Mouse (Mus musculus): ENCODE data around the gene Grb7. TPM values are rescaled to one million over a fixed set of nuclear protein-coding genes. Genes with fewer than 3 reads are reported as not detected.

Gene Grb7
- polyA plus RNA-seq, 2 experiments: 8.1 to 9.1 TPM

DNA sequence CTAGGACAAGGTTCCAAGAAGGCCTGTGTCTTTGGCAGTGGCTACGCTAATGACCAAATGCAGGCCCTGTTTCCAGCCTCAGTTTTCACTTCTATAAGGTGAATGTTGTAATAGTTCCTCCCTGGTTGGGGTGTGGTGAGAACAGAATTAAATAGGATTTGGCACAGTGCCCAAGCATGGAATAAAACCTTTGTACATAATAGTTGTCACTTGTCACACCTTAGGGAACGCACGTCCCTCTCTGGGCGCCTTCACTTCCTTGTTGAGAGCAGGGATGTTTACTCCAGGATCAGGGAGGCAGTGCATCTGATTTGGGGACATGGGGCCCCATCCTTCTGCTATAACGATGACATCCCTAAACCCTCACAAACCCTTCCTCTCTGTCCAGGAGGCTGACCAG lies 17.8 kb upstream of the Grb7 start:
- Histone ChIP-seq H3K9me3 (ENCODE audit: control insufficient read depth, low read length) (no peaks in the 10 kb centered on the region), H3K27me3 (ENCODE audit: control insufficient read depth, insufficient read depth, low read length) (no peaks in the 10 kb centered on the region), H3K4me3 (replicated peaks; ENCODE audit: low read length) (no peak overlapping the region), H3K36me3 (ENCODE audit: control insufficient read depth, insufficient read depth, low read length) (peaks cover 96% of the 10 kb centered on the region), H3K9ac (ENCODE audit: low read depth, low read length, severe bottlenecking) (no peak overlapping the region), H3K4me1 (ENCODE audit: control insufficient read depth, insufficient read depth, low read length) (no peaks in the 10 kb centered on the region), H3K4me2 (replicated peaks; ENCODE audit: low read depth, low read length, severe bottlenecking) (no peak overlapping the region), H3K27ac (replicated peaks; ENCODE audit: low read depth, low read length) (no peak overlapping the region)
- DNase-seq (ENCODE audit: low spot score) (no peak), ATAC-seq (ENCODE audit: low FRiP score, low read depth) (no peak)
- WGBS: 89% methylated on average over 5 of the region's 5 CpGs
- no peak for TF ChIP-seq POLR2A (IDR thresholded peaks at IDR 0.05; ENCODE audit: borderline replicate concordance, extremely low read depth, insufficient read depth, insufficient read length)

GRCm38 (mm10) chr11:98431743-98432502 lies 14.3 kb upstream of the Grb7 start:
- Histone ChIP-seq H3K36me3 (ENCODE audit: control insufficient read depth, insufficient read depth, low read length) (peaks cover 97% of the 10 kb centered on the region), H3K9me3 (ENCODE audit: control insufficient read depth, low read length) (no peaks in the 10 kb centered on the region), H3K4me2 (replicated peaks; ENCODE audit: low read depth, low read length, severe bottlenecking) (no peak overlapping the region), H3K4me3 (replicated peaks; ENCODE audit: low read length) (no peak overlapping the region), H3K27ac (replicated peaks; ENCODE audit: low read depth, low read length) (no peak overlapping the region), H3K27me3 (ENCODE audit: control insufficient read depth, insufficient read depth, low read length) (no peaks in the 10 kb centered on the region), H3K4me1 (ENCODE audit: control insufficient read depth, insufficient read depth, low read length) (no peaks in the 10 kb centered on the region), H3K9ac (ENCODE audit: low read depth, low read length, severe bottlenecking) (no peak overlapping the region)
- DNase-seq (ENCODE audit: low spot score): no peak
- TF ChIP-seq POLR2A (IDR thresholded peaks at IDR 0.05; ENCODE audit: borderline replicate concordance, extremely low read depth, insufficient read depth, insufficient read length): no peak
- WGBS: 78% methylated on average over 9 of the region's 9 CpGs
- ATAC-seq (ENCODE audit: low FRiP score, low read depth): no peak

- no peak overlapping the region for H3K4me3 ChIP-seq (replicated peaks; ENCODE audit: low read length)
- H3K36me3 ChIP-seq (ENCODE audit: control insufficient read depth, insufficient read depth, low read length): peaks cover 65% of the 10 kb centered on the region
- 96% methylated on average over 9 of the region's 9 CpGs for WGBS
- H3K27ac ChIP-seq (replicated peaks; ENCODE audit: low read depth, low read length): no peak overlapping the region
- no peak for TF ChIP-seq POLR2A (IDR thresholded peaks at IDR 0.05; ENCODE audit: borderline replicate concordance, extremely low read depth, insufficient read depth, insufficient read length)
- H3K27me3 ChIP-seq (ENCODE audit: control insufficient read depth, insufficient read depth, low read length): no peaks in the 10 kb centered on the region
- no peaks in the 10 kb centered on the region for H3K9me3 ChIP-seq (ENCODE audit: control insufficient read depth, low read length)
- H3K4me2 ChIP-seq (replicated peaks; ENCODE audit: low read depth, low read length, severe bottlenecking): no peak overlapping the region
- DNase-seq (ENCODE audit: low spot score) (no peak), ATAC-seq (ENCODE audit: low FRiP score, low read depth) (no peak)
- no peak overlapping the region for H3K9ac ChIP-seq (ENCODE audit: low read depth, low read length, severe bottlenecking)
- no peaks in the 10 kb centered on the region for H3K4me1 ChIP-seq (ENCODE audit: control insufficient read depth, insufficient read depth, low read length)
These were observed 10.5 kb upstream of the Grb7 start for GRCm38 (mm10) chr11:98435723-98436122.

GRCm38 (mm10) chr11:98437441-98437840 lies 8.8 kb upstream of the Grb7 start:
- H3K4me1 ChIP-seq (ENCODE audit: control insufficient read depth, insufficient read depth, low read length): no peaks in the 10 kb centered on the region
- H3K27ac ChIP-seq (replicated peaks; ENCODE audit: low read depth, low read length): no peak overlapping the region
- ATAC-seq (ENCODE audit: low FRiP score, low read depth) (no peak), DNase-seq (ENCODE audit: low spot score) (no peak)
- H3K27me3 ChIP-seq (ENCODE audit: control insufficient read depth, insufficient read depth, low read length): no peaks in the 10 kb centered on the region
- TF ChIP-seq POLR2A (IDR thresholded peaks at IDR 0.05; ENCODE audit: borderline replicate concordance, extremely low read depth, insufficient read depth, insufficient read length): no peak
- 83% methylated on average over 6 of the region's 6 CpGs for WGBS
- H3K9ac ChIP-seq (ENCODE audit: low read depth, low read length, severe bottlenecking): no peak overlapping the region
- H3K9me3 ChIP-seq (ENCODE audit: control insufficient read depth, low read length): no peaks in the 10 kb centered on the region
- H3K4me3 ChIP-seq (replicated peaks; ENCODE audit: low read length): no peak overlapping the region
- peaks cover 47% of the 10 kb centered on the region for H3K36me3 ChIP-seq (ENCODE audit: control insufficient read depth, insufficient read depth, low read length)
- no peak overlapping the region for H3K4me2 ChIP-seq (replicated peaks; ENCODE audit: low read depth, low read length, severe bottlenecking)

GRCm38 (mm10) chr11:98438331-98439158 lies 7.6 kb upstream of the Grb7 start, which contains the start of gene Mien1:
TSS of gene Mien1 (minus strand) at chr11:98438991.
- Histone ChIP-seq H3K36me3 (ENCODE audit: control insufficient read depth, insufficient read depth, low read length) (peaks cover 39% of the 10 kb centered on the region), H3K27me3 (ENCODE audit: control insufficient read depth, insufficient read depth, low read length) (no peaks in the 10 kb centered on the region), H3K4me2 (replicated peaks; ENCODE audit: low read depth, low read length, severe bottlenecking) (peak within 1 kb of the TSS; percentile 48), H3K27ac (replicated peaks; ENCODE audit: low read depth, low read length) (no peak within 1 kb of the TSS), H3K9ac (ENCODE audit: low read depth, low read length, severe bottlenecking) (peak within 1 kb of the TSS; percentile 47), H3K9me3 (ENCODE audit: control insufficient read depth, low read length) (no peaks in the 10 kb centered on the region), H3K4me3 (replicated peaks; ENCODE audit: low read length) (peak within 1 kb of the TSS; percentile 52), H3K4me1 (ENCODE audit: control insufficient read depth, insufficient read depth, low read length) (no peaks in the 10 kb centered on the region)
- peak; percentile 86 for DNase-seq (ENCODE audit: low spot score)
- no peak for TF ChIP-seq POLR2A (IDR thresholded peaks at IDR 0.05; ENCODE audit: borderline replicate concordance, extremely low read depth, insufficient read depth, insufficient read length)
- 3% methylated on average over 42 of the region's 43 CpGs for WGBS
- peak; percentile 92 for ATAC-seq (ENCODE audit: low FRiP score, low read depth)
